8 mouse cellular contexts compared by ENCODE assay signal in genomic region chr11:116434287-116434966, GRCm38 (mm10). TPM values are rescaled to one million over a fixed set of nuclear protein-coding genes. Genes with fewer than 3 reads are reported as not detected.
DNase-seq lines count a peak whose midpoint lies in the region; ATAC-seq and TF ChIP-seq lines count a peak whose summit lies in the region.

No protein-coding gene starts in this region.

- H3K27me3 ChIP-seq in intestine, embryonic 16.5 days (replicated peaks; ENCODE audit: control insufficient read depth, insufficient read depth, low read length): no peaks in the 10 kb centered on the region
- no peaks in the 10 kb centered on the region for H3K27me3 ChIP-seq in liver, embryonic 11.5 days (replicated peaks; ENCODE audit: control insufficient read depth, insufficient read depth, low read length)
- H3K27me3 ChIP-seq in neural tube, embryonic 11.5 days (ENCODE audit: control insufficient read depth, insufficient read depth, low read length): no peaks in the 10 kb centered on the region
- no peaks in the 10 kb centered on the region for H3K27me3 ChIP-seq in stomach, postnatal 0 days (ENCODE audit: control insufficient read depth, insufficient read depth, low read length)

- peaks cover 34% of the 10 kb centered on the region for H3K4me1 ChIP-seq in intestine, embryonic 16.5 days (ENCODE audit: control insufficient read depth, insufficient read depth, low read length)
- peaks cover 43% of the 10 kb centered on the region for H3K4me1 ChIP-seq in liver, embryonic 11.5 days (replicated peaks; ENCODE audit: control insufficient read depth, insufficient read depth, low read length)
- H3K4me1 ChIP-seq in neural tube, embryonic 11.5 days (ENCODE audit: control insufficient read depth, insufficient read depth, low read length): peaks cover 11% of the 10 kb centered on the region
- H3K4me1 ChIP-seq in stomach, postnatal 0 days (replicated peaks; ENCODE audit: control insufficient read depth, insufficient read depth): peaks cover 11% of the 10 kb centered on the region

- intact Hi-C loops in gastrocnemius, postnatal 36 days (cut with DNase I): loop anchor here (5.0 kb wide), 1 partner anchor 37 kb away; no protein-coding TSS in a partner anchor

- no peak for ATAC-seq in intestine, embryonic 16.5 days
- no peak for ATAC-seq in liver, embryonic 11.5 days (replicated peaks; ENCODE audit: low FRiP score)
- peak; percentile 25 for ATAC-seq in neural tube, embryonic 11.5 days (ENCODE audit: insufficient read depth, low FRiP score, low TSS enrichment)
- ATAC-seq in stomach, postnatal 0 days (ENCODE audit: low FRiP score, low TSS enrichment): peak; percentile 35

- peak overlapping the region; percentile 82 for H3K4me2 ChIP-seq in intestine, embryonic 16.5 days (ENCODE audit: low read depth, low read length)
- peak overlapping the region; percentile 91 for H3K4me2 ChIP-seq in liver, embryonic 11.5 days
- H3K4me2 ChIP-seq in neural tube, embryonic 11.5 days (ENCODE audit: low read depth): peak overlapping the region; percentile 69
- H3K4me2 ChIP-seq in stomach, postnatal 0 days (replicated peaks; ENCODE audit: low read depth): peak overlapping the region; percentile 67

- H3K36me3 ChIP-seq in intestine, embryonic 16.5 days (ENCODE audit: control insufficient read depth, insufficient read depth, low read length): no peaks in the 10 kb centered on the region; the same call in 1 of the 2 replicates
- H3K36me3 ChIP-seq in liver, embryonic 11.5 days (ENCODE audit: control insufficient read depth, insufficient read depth, low read length): peaks cover 14% of the 10 kb centered on the region
- peaks cover 11% of the 10 kb centered on the region for H3K36me3 ChIP-seq in neural tube, embryonic 11.5 days (ENCODE audit: control insufficient read depth, insufficient read depth, low read length)
- H3K36me3 ChIP-seq in stomach, postnatal 0 days (ENCODE audit: control insufficient read depth, insufficient read depth, low read length): no peaks in the 10 kb centered on the region; the same call in 1 of the 2 replicates

- TF ChIP-seq EP300 in stomach, postnatal 0 days (optimal IDR thresholded peaks at IDR 0.05): no peak

- no peak for TF ChIP-seq CTCF in layer of hippocampus, adult 2 months (conservative IDR thresholded peaks at IDR 0.05)
- TF ChIP-seq CTCF in stomach, postnatal 0 days (IDR thresholded peaks at IDR 0.05; ENCODE audit: low read depth): peak; percentile 12; the same call in 1 of the 2 replicates

- H3K4me3 ChIP-seq in layer of hippocampus, adult 2 months: peak overlapping the region; percentile 89
- H3K4me3 ChIP-seq in intestine, embryonic 16.5 days (ENCODE audit: low read length): peak overlapping the region; percentile 89
- peak overlapping the region; percentile 87 for H3K4me3 ChIP-seq in liver, embryonic 11.5 days (ENCODE audit: low read depth, low read length)
- H3K4me3 ChIP-seq in neural tube, embryonic 11.5 days (ENCODE audit: low read depth, low read length): peak overlapping the region; percentile 95
- peak overlapping the region; percentile 69 for H3K4me3 ChIP-seq in stomach, postnatal 0 days (ENCODE audit: low read depth, low read length)

- peak in 1 of 2 experiments; percentile 48 for DNase-seq in layer of hippocampus, adult 2 months (ENCODE audit: low spot score in 2 of 2)
- no peak for DNase-seq in layer of hippocampus, adult 9-10 months (ENCODE audit: low spot score)
- peak; percentile 75 for DNase-seq in embryo, embryonic 10 days (ENCODE audit: low spot score)
- DNase-seq in gastrocnemius, postnatal 36 days: peak; percentile 76 to 77
- peak; percentile 75 for DNase-seq in liver, embryonic 11.5 days (ENCODE audit: low spot score)
- peak; percentile 71 for DNase-seq in neural tube, embryonic 11.5 days (ENCODE audit: low spot score)
- DNase-seq in stomach, postnatal 0 days (ENCODE audit: low spot score): peak; percentile 85

- peak overlapping the region; percentile 94 for H3K9ac ChIP-seq in intestine, embryonic 16.5 days (ENCODE audit: low read depth, low read length)
- peak overlapping the region; percentile 92 for H3K9ac ChIP-seq in liver, embryonic 11.5 days (ENCODE audit: low read depth, low read length)
- peak overlapping the region; percentile 93 for H3K9ac ChIP-seq in neural tube, embryonic 11.5 days (ENCODE audit: low read length)
- H3K9ac ChIP-seq in stomach, postnatal 0 days (ENCODE audit: low read length): peak overlapping the region; percentile 89

- WGBS in intestine, embryonic 16.5 days: under 1% methylated on average over 31 of the region's 67 CpGs
- under 1% methylated on average over 49 of the region's 67 CpGs for WGBS in liver, embryonic 11.5 days
- WGBS in neural tube, embryonic 11.5 days: under 1% methylated on average over 37 of the region's 67 CpGs
- WGBS in stomach, postnatal 0 days: under 1% methylated on average over 33 of the region's 67 CpGs

- peak overlapping the region; percentile 95 for H3K27ac ChIP-seq in layer of hippocampus, adult 2 months
- H3K27ac ChIP-seq in intestine, embryonic 16.5 days (ENCODE audit: low read length): peak overlapping the region; percentile 97
- peak overlapping the region; percentile 94 for H3K27ac ChIP-seq in liver, embryonic 11.5 days (ENCODE audit: low read depth, low read length)
- peak overlapping the region; percentile 88 for H3K27ac ChIP-seq in neural tube, embryonic 11.5 days (ENCODE audit: low read depth, low read length)
- peak overlapping the region; percentile 98 for H3K27ac ChIP-seq in stomach, postnatal 0 days (replicated peaks)

- H3K9me3 ChIP-seq in intestine, embryonic 16.5 days (ENCODE audit: control insufficient read depth, low read length): no peaks in the 10 kb centered on the region
- H3K9me3 ChIP-seq in liver, embryonic 11.5 days (ENCODE audit: control insufficient read depth, low read length): no peaks in the 10 kb centered on the region
- H3K9me3 ChIP-seq in neural tube, embryonic 11.5 days (ENCODE audit: control insufficient read depth, low read length): no peaks in the 10 kb centered on the region
- no peaks in the 10 kb centered on the region for H3K9me3 ChIP-seq in stomach, postnatal 0 days (ENCODE audit: control insufficient read depth, low read length)

RNA-seq across cellular contexts. Expression of gene Ubald2, which starts 0.5 kb away (rescaled TPM):
- 10 to 100 TPM; 32.5 to 41.9 TPM for total RNA-seq in layer of hippocampus, adult 2 months (2021)
- total RNA-seq in gastrocnemius, postnatal 36 days (2021): 10 to 100 TPM; 41.8 to 56.5 TPM
- polyA plus RNA-seq in intestine, embryonic 16.5 days (2015; fragmentation: Nextera tagmentation; extraction: Ambion mirVana): 47.2 and 55.0 TPM in 2 replicates
- polyA plus RNA-seq in liver, embryonic 11.5 days (2014; fragmentation: Nextera tagmentation; extraction: Ambion mirVana): 78.6 and 80.2 TPM in 2 replicates
- polyA plus RNA-seq in neural tube, embryonic 11.5 days (2014; fragmentation: Nextera tagmentation; extraction: Ambion mirVana): 90.3 and 92.4 TPM in 2 replicates
- polyA plus RNA-seq in stomach, postnatal 0 days (2015; fragmentation: Nextera tagmentation; extraction: Ambion mirVana): 35.4 and 35.7 TPM in 2 replicates

RNA-seq across cellular contexts. Expression of gene Rnf157, which starts 21.6 kb away (rescaled TPM):
- total RNA-seq in layer of hippocampus, adult 2 months (2021): 100 to 1,000 TPM; 227 to 236 TPM
- total RNA-seq in gastrocnemius, postnatal 36 days (2021): 10 to 100 TPM; 23.0 to 24.5 TPM
- polyA plus RNA-seq in intestine, embryonic 16.5 days (2015; fragmentation: Nextera tagmentation; extraction: Ambion mirVana): 4.4 and 5.2 TPM in 2 replicates
- 5.0 and 6.8 TPM in 2 replicates for polyA plus RNA-seq in liver, embryonic 11.5 days (2014; fragmentation: Nextera tagmentation; extraction: Ambion mirVana)
- 31.1 and 34.6 TPM in 2 replicates for polyA plus RNA-seq in neural tube, embryonic 11.5 days (2014; fragmentation: Nextera tagmentation; extraction: Ambion mirVana)
- polyA plus RNA-seq in stomach, postnatal 0 days (2015; fragmentation: Nextera tagmentation; extraction: Ambion mirVana): 2.8 and 3.0 TPM in 2 replicates

RNA-seq across cellular contexts. Expression of gene Qrich2, which starts 31.6 kb away (rescaled TPM):
- under 1 TPM in 1 of 2 experiments, not detected in 1; 0.17 TPM for total RNA-seq in layer of hippocampus, adult 2 months (2021)
- under 1 TPM in 1 of 2 experiments, not detected in 1; 0.05 TPM for total RNA-seq in gastrocnemius, postnatal 36 days (2021)
- 0.39 TPM in 2 replicates for polyA plus RNA-seq in intestine, embryonic 16.5 days (2015; fragmentation: Nextera tagmentation; extraction: Ambion mirVana)
- polyA plus RNA-seq in liver, embryonic 11.5 days (2014; fragmentation: Nextera tagmentation; extraction: Ambion mirVana): 0.16 TPM in 1 of 2 replicates, not detected in the other
- 0.40 TPM in 1 of 2 replicates, not detected in the other for polyA plus RNA-seq in neural tube, embryonic 11.5 days (2014; fragmentation: Nextera tagmentation; extraction: Ambion mirVana)
- polyA plus RNA-seq in stomach, postnatal 0 days (2015; fragmentation: Nextera tagmentation; extraction: Ambion mirVana): 0.08 and 0.16 TPM in 2 replicates

RNA-seq across cellular contexts. Expression of gene Prpsap1, which starts 59.6 kb away (rescaled TPM):
- total RNA-seq in layer of hippocampus, adult 2 months (2021): 10 to 100 TPM; 84.2 to 98.5 TPM
- 10 to 100 TPM; 12.6 to 14.1 TPM for total RNA-seq in gastrocnemius, postnatal 36 days (2021)
- 260 and 274 TPM in 2 replicates for polyA plus RNA-seq in intestine, embryonic 16.5 days (2015; fragmentation: Nextera tagmentation; extraction: Ambion mirVana)
- 133 and 135 TPM in 2 replicates for polyA plus RNA-seq in liver, embryonic 11.5 days (2014; fragmentation: Nextera tagmentation; extraction: Ambion mirVana)
- polyA plus RNA-seq in neural tube, embryonic 11.5 days (2014; fragmentation: Nextera tagmentation; extraction: Ambion mirVana): 212 and 222 TPM in 2 replicates
- 94.0 and 97.1 TPM in 2 replicates for polyA plus RNA-seq in stomach, postnatal 0 days (2015; fragmentation: Nextera tagmentation; extraction: Ambion mirVana)

Comparison
In these comparisons a context has a peak if more than half of its experiments do, and no peak if none do; other contexts are left out.
1. ATAC-seq: peak in neural tube, embryonic 11.5 days (single experiment) and stomach, postnatal 0 days (single experiment); none in intestine, embryonic 16.5 days (single experiment) and liver, embryonic 11.5 days (single experiment).
2. Peak in every context shown above with its lines, with median percentiles within 50 percentile points of each other: H3K27ac ChIP-seq, H3K4me3 ChIP-seq, H3K4me2 ChIP-seq and H3K9ac ChIP-seq.